Mouse (Mus musculus): ENCODE data around the gene Bcas3. TPM values are rescaled to one million over a fixed set of nuclear protein-coding genes. Genes with fewer than 3 reads are reported as not detected.

The Bcas3 gene
- polyA plus RNA-seq, 1 experiment: 12.8 TPM

- 40% methylated on average over 12 of the region's 12 CpGs for WGBS
- DNase-seq (ENCODE audit: low read depth, low spot score): peak; percentile 13
Observed at GRCm38 (mm10) chr11:85524186-85524585, 171.2 kb downstream of the Bcas3 start.

DNA sequence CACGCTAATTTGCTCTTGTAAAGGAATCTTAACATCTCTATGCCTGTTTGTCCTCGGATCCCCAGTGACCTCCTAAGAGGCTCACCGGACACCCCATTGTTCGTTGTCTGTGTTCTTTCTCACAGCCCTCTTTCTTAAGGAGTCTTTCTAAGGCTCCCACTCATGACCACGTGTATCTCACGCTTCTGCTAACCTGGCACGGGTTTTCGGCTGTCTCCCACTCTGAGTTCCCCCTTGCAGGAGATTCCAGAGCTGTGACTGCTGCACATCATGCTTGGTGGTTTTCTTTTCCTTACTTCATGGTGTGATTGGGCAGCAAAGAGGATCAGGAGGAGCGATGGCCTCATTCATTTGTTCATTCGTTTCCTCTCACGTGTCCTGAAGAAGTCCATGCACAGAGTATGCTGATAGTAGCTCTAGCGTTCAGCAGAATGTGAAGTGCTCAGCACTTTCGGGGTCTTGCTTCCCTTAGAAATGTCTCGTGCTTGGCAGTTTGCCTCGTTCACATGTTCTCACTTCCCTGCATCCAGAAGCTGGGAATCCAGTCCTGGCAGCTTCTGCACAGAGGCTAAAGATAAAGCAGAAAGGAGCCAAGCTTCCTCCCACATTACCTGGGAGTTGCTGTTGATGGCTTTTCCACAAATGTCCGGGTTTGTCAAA lies 172.0 kb downstream of the Bcas3 start:
- DNase-seq (ENCODE audit: low read depth, low spot score): no peak
- 55% methylated on average over 16 of the region's 16 CpGs for WGBS

DNA sequence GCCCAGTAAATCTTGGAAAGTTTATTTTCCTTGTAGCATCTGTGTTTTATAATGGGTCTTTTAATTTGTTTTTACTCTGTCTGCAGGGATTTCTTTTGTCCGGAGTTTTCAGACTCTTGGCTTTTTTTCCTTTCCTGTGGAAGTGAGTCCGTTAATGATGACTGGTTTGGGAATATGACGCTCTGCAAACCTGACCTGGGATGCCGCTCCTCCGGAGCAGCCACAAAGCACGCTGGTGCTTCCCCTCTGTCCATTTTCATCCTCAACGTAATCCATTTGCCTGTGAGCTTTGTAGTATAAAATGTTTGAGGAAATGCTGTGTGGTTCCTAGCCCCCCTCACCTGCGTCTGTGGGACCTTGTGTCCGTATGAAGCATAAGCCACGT lies 172.5 kb downstream of the Bcas3 start:
- no peak for DNase-seq (ENCODE audit: low read depth, low spot score)
- WGBS: 64% methylated on average over 10 of the region's 10 CpGs

DNA sequence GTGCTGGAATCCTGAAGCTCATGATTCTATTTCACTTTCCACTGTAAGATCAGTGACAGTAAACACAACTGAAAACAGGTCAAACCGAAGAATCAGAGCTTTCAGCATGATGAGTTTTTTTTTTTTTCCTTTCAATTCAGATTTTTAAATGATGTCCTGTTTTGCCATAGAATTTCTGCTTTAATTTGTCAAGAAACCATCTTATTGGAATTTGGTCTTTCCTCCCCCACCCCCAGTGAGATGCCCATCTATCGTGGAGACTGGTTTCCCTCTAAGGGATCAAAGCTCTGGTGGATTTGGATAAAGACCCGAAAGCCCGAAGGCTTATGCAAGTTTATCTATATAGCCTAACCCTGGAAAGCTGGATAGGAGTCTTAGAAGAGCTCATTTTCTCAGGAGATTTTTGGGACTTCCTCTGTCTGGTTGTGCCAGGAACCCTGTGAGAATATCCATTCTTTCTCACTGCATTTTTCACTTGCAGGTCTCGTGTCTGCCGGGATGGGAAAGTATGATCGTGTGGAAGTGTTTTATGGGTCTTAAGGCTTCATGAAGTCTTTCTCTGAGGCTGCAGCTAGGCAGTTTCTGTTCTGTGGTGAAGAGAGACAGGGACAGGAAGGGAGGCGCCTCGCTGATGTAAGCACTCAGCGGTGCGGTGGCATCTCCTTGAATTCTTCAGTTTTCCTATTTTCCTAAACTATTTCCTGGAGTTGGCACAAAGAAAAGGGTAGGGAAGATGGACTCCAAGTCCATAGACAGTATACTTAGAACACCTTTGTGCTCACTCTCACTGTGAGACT lies 173.2 kb downstream of the Bcas3 start:
- WGBS: 64% methylated on average over 11 of the region's 11 CpGs
- no peak for DNase-seq (ENCODE audit: low read depth, low spot score)

GRCm38 (mm10) chr11:85527261-85527660 lies 174.3 kb downstream of the Bcas3 start:
- 94% methylated on average over 5 of the region's 5 CpGs for WGBS
- no peak for DNase-seq (ENCODE audit: low read depth, low spot score)

GRCm38 (mm10) chr11:85529531-85530285 lies 176.7 kb downstream of the Bcas3 start:
- 70% methylated on average over 5 of the region's 5 CpGs for WGBS
- DNase-seq (ENCODE audit: low read depth, low spot score): no peak

DNA sequence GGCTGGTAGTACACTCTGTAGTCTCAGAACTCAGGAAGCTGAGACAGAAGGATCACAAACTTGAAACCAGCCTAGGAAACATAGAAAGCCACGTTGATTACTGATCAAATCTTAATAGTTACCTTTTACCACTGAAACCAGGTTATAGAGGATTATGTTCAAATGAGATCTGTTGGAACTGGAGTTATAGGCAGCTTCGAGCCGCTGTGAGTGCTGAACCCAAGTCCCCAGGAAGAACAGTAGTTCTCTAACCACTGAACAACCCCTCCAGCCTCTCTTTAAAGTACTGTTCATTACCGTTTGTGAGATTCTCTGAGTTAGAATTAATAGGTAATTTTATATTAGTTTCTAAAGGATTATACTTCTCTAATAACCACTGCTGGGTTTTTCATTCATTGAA lies 188.0 kb downstream of the Bcas3 start:
- DNase-seq (ENCODE audit: low read depth, low spot score): no peak
- 85% methylated on average over 4 of the region's 4 CpGs for WGBS

GRCm38 (mm10) chr11:85543311-85543710 lies 190.3 kb downstream of the Bcas3 start:
- WGBS: 84% methylated on average over 4 of the region's 4 CpGs
- no peak for DNase-seq (ENCODE audit: low read depth, low spot score)

DNA sequence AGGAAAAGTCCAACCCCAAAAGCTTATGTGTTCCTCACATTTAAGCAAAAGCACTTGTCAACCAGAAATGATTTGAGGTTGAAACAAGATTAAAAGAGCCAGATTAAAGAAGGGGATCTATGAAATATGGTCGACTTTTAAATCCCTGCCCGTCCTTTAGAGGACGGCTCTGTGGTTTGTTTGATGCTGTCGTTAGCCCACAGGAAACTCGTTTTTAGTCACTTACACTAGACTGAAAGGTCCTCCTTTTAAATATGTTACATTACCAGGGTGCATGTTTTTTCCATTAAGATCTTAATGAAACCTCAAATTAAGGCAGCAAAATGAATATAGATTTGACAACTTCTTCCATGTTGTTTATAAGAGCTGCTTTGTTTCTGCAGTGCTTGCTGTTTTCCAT lies 192.6 kb downstream of the Bcas3 start:
- DNase-seq (ENCODE audit: low read depth, low spot score): no peak
- WGBS: 83% methylated on average over 5 of the region's 5 CpGs

DNA sequence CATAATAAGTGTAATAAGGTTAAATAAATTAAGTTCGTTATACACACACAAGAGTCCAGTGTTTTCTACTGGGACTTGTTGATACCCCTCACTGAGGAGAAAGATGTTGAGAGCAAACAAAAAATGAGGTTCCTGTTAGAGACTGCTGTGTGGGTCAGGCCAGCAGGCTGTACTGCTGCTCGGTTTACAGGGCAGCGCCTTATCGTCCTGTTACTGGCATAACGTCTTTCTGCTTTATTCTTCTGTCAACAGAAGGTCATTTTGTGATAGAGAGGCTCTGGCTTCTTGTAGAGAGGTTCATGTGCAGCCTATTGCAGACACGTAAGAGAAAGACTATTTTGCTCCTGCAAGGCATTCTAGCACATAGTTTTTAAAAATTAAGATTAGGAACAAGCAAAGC lies 195.0 kb downstream of the Bcas3 start:
- 70% methylated on average over 6 of the region's 6 CpGs for WGBS

DNA sequence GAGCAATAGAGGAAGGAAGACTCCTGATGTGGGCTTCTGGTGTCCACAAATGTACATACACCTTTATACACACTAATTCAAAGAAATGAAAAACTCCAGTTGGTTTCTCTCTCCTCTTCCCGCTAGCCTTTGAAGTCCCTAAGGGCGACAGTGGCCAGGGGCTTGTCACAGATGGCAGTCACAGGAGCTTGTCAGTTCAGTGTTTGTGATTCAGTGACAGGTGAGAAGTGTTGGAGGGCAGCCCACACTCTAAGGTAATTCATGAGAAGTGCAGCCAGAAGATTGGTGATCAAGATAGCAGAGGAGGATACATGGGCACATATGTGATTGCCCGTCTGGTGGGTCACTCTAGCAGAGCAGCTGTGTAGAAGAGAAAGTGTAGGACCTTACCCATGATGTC lies 196.7 kb downstream of the Bcas3 start:
- WGBS: 89% methylated on average over 3 of the region's 3 CpGs
- no peak for DNase-seq (ENCODE audit: low read depth, low spot score)

More for the DNA sequence above, 195.0 kb downstream of the Bcas3 start:
- no peak for DNase-seq (ENCODE audit: low read depth, low spot score)

GRCm38 (mm10) chr11:85555066-85555465 lies 202.1 kb downstream of the Bcas3 start:
- DNase-seq (ENCODE audit: low read depth, low spot score): no peak
- WGBS: 49% methylated on average over 1 of the region's 1 CpGs

- WGBS: 70% methylated on average over 2 of the region's 2 CpGs
- no peak for DNase-seq (ENCODE audit: low read depth, low spot score)
Observed at GRCm38 (mm10) chr11:85555721-85556120, 202.8 kb downstream of the Bcas3 start.

DNA sequence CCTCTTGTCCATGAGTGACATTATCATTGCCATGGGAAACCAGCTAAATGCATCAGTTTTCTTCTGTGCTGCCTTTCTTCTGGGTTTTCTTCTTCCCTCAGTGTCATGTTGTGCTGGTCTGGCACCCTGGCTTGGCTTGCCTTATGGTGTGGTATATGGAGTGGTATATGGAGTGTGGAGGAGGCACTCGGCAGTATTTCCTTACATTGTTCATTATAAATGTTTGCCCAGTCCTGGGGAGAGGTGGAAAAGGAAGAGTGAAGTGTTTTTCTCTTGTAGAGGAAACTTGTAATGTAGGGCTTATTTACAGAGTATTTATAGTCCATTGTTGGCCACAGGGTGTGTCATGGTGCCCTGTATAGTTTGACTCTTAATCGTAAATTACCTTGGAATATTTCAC lies 212.1 kb downstream of the Bcas3 start:
- whole genome bisulfite sequencing: 42% methylated on average over 2 of the region's 2 CpGs
- DNase-seq (ENCODE audit: low read depth, low spot score): no peak

DNA sequence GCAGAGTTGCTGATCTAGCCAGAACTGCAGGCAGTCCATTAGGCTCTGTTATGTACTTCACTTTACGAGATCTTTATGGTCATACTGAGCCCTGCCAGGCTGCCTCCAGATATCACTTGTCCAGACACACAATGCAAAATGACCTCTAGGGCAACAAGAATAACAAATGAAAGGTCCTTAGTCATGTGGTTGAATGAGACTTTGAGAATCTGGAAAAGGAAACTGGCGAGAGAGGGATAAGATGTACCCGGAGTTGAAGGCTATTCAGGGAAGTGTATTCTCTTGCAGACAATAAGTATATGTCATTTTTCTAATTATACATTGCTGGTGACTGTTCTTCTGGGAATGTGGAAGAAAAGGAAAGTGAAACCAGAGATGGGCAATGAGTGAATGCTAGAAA lies 218.1 kb downstream of the Bcas3 start:
- no peak for DNase-seq (ENCODE audit: low read depth, low spot score)
- WGBS: 73% methylated on average over 3 of the region's 3 CpGs

GRCm38 (mm10) chr11:85571936-85572335 lies 219.0 kb downstream of the Bcas3 start:
- DNase-seq (ENCODE audit: low read depth, low spot score): no peak
- 55% methylated on average over 5 of the region's 5 CpGs for whole genome bisulfite sequencing

- WGBS: 77% methylated on average over 3 of the region's 3 CpGs
- DNase-seq (ENCODE audit: low read depth, low spot score): no peak
Observed at GRCm38 (mm10) chr11:85572590-85572989, 219.6 kb downstream of the Bcas3 start.

DNA sequence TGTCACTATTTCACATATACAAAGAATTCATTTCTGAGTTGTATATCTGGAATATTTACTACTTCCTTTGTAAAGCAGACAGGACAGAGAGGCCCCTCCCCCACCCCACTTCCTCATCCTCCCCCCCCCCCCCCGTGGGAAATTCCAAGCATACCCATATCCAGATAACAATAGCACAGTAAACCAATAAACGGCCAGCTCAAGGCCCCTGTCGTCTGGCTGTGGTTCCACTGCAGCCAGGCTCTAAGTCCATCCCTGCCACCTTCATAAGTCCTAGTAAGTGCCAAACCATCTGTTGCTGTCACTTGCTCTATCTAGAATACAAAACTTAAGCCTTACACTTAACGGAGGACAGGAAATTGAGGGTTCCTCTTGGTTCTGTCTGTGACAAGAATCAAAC lies 221.5 kb downstream of the Bcas3 start:
- WGBS: 7% methylated on average over 4 of the region's 4 CpGs
- no peak for DNase-seq (ENCODE audit: low read depth, low spot score)

- 75% methylated on average over 15 of the region's 15 CpGs for WGBS
- no peak for DNase-seq (ENCODE audit: low read depth, low spot score)
Observed at GRCm38 (mm10) chr11:85577816-85578645, 225.1 kb downstream of the Bcas3 start.

GRCm38 (mm10) chr11:85584086-85584485 lies 231.1 kb downstream of the Bcas3 start:
- 70% methylated on average over 8 of the region's 8 CpGs for WGBS
- no peak for DNase-seq (ENCODE audit: low read depth, low spot score)

All from large intestine, adult 2 months (tissue).